Comparison of ENCODE assay signal across 8 mouse cellular contexts in genomic region chr19:29325053-29325851, GRCm38 (mm10). TPM values are rescaled to one million over a fixed set of nuclear protein-coding genes. Genes with fewer than 3 reads are reported as not detected.
A peak's percentile ranks its signal among the peaks of the same experiment; 100 is the strongest.
DNase-seq lines count a peak whose midpoint lies in the region; ATAC-seq and TF ChIP-seq lines count a peak whose summit lies in the region.

TSS of gene Insl6 (minus strand) at chr19:29325356.

- no peaks in the 10 kb centered on the region for H3K4me1 ChIP-seq in cerebellum, adult 2 months (ENCODE audit: control insufficient read depth, insufficient read depth, low read length)
- no peaks in the 10 kb centered on the region for H3K4me1 ChIP-seq in forebrain, embryonic 16.5 days (replicated peaks; ENCODE audit: control insufficient read depth, insufficient read depth, low read length)
- peaks cover 6% of the 10 kb centered on the region for H3K4me1 ChIP-seq in hindbrain, embryonic 12.5 days
- H3K4me1 ChIP-seq in limb, embryonic 13.5 days, result peaks cover 9% of the 10 kb centered on the region; the same call in 1 of the 2 replicates
- H3K4me1 ChIP-seq in midbrain, embryonic 13.5 days (replicated peaks), result peaks cover 5% of the 10 kb centered on the region; the same call in 1 of the 2 replicates
- H3K4me1 ChIP-seq in spleen, adult 2 months (ENCODE audit: control insufficient read depth, insufficient read depth, insufficient read length), result peaks cover 4% of the 10 kb centered on the region; the same call in 1 of the 2 replicates

- 5% methylated on average over 31 of the region's 31 CpGs for WGBS in cerebellum, adult 2 months
- 5% methylated on average over 29 of the region's 31 CpGs for WGBS in forebrain, embryonic 16.5 days
- 6% methylated on average over 23 of the region's 31 CpGs for WGBS in hindbrain, embryonic 12.5 days
- WGBS in limb, embryonic 13.5 days, result 5% methylated on average over 22 of the region's 31 CpGs
- WGBS in midbrain, embryonic 13.5 days, result 8% methylated on average over 18 of the region's 31 CpGs
- 6% methylated on average over 21 of the region's 31 CpGs for WGBS in spleen, adult 2 months

- peak within 1 kb of the TSS; percentile 54 for H3K4me2 ChIP-seq in forebrain, embryonic 16.5 days (ENCODE audit: low read length)
- H3K4me2 ChIP-seq in hindbrain, embryonic 12.5 days (replicated peaks), result peak within 1 kb of the TSS; percentile 58
- peak within 1 kb of the TSS; percentile 65 for H3K4me2 ChIP-seq in limb, embryonic 13.5 days (replicated peaks)
- H3K4me2 ChIP-seq in midbrain, embryonic 13.5 days (replicated peaks), result peak within 1 kb of the TSS; percentile 58

- no peak for TF ChIP-seq CTCF in cerebellum, adult 2 months (IDR thresholded peaks at IDR 0.05; ENCODE audit: borderline replicate concordance, insufficient read depth, low read depth, low read length)
- no peak for TF ChIP-seq CTCF in spleen, adult 2 months (IDR thresholded peaks at IDR 0.05; ENCODE audit: extremely low read depth, insufficient read depth, insufficient read length, insufficient replicate concordance)

- no peak within 1 kb of the TSS for H3K27ac ChIP-seq in cerebellum, adult 2 months (ENCODE audit: insufficient read depth, low read length)
- no peak within 1 kb of the TSS for H3K27ac ChIP-seq in forebrain, embryonic 16.5 days (ENCODE audit: low read length)
- H3K27ac ChIP-seq in hindbrain, embryonic 12.5 days, result no peak within 1 kb of the TSS
- no peak within 1 kb of the TSS for H3K27ac ChIP-seq in limb, embryonic 13.5 days
- no peak within 1 kb of the TSS for H3K27ac ChIP-seq in midbrain, embryonic 13.5 days
- H3K27ac ChIP-seq in spleen, adult 2 months (ENCODE audit: insufficient read depth, low read length), result no peak within 1 kb of the TSS

- no peak within 1 kb of the TSS for H3K9ac ChIP-seq in forebrain, embryonic 16.5 days (replicated peaks; ENCODE audit: low read depth, low read length)
- no peak within 1 kb of the TSS; the same call in 1 of the 2 replicates for H3K9ac ChIP-seq in hindbrain, embryonic 12.5 days
- H3K9ac ChIP-seq in limb, embryonic 13.5 days, result peak within 1 kb of the TSS; percentile 48
- H3K9ac ChIP-seq in midbrain, embryonic 13.5 days (replicated peaks), result peak within 1 kb of the TSS; percentile 46

- no peaks in the 10 kb centered on the region for H3K9me3 ChIP-seq in forebrain, embryonic 16.5 days (ENCODE audit: control insufficient read depth, low read length)
- H3K9me3 ChIP-seq in hindbrain, embryonic 12.5 days (replicated peaks), result no peaks in the 10 kb centered on the region
- H3K9me3 ChIP-seq in limb, embryonic 13.5 days, result no peaks in the 10 kb centered on the region
- no peaks in the 10 kb centered on the region for H3K9me3 ChIP-seq in midbrain, embryonic 13.5 days

- no peaks in the 10 kb centered on the region for H3K36me3 ChIP-seq in forebrain, embryonic 16.5 days (ENCODE audit: control insufficient read depth, insufficient read depth)
- no peaks in the 10 kb centered on the region for H3K36me3 ChIP-seq in hindbrain, embryonic 12.5 days
- no peaks in the 10 kb centered on the region for H3K36me3 ChIP-seq in limb, embryonic 13.5 days
- H3K36me3 ChIP-seq in midbrain, embryonic 13.5 days, result no peaks in the 10 kb centered on the region
- no peaks in the 10 kb centered on the region for H3K36me3 ChIP-seq in spleen, adult 2 months (ENCODE audit: control insufficient read depth, insufficient read depth, low read length)

- H3K27me3 ChIP-seq in cerebellum, adult 2 months (ENCODE audit: control insufficient read depth, insufficient read depth, low read length), result no peaks in the 10 kb centered on the region
- no peaks in the 10 kb centered on the region for H3K27me3 ChIP-seq in forebrain, embryonic 16.5 days (replicated peaks; ENCODE audit: control insufficient read depth, insufficient read depth, low read length)
- H3K27me3 ChIP-seq in hindbrain, embryonic 12.5 days, result peaks cover 5% of the 10 kb centered on the region; the same call in 1 of the 2 replicates
- H3K27me3 ChIP-seq in limb, embryonic 13.5 days, result no peaks in the 10 kb centered on the region
- peaks cover 7% of the 10 kb centered on the region for H3K27me3 ChIP-seq in midbrain, embryonic 13.5 days
- H3K27me3 ChIP-seq in spleen, adult 2 months (ENCODE audit: control insufficient read depth, insufficient read depth, low read length), result no peaks in the 10 kb centered on the region

- peak; percentile 18 to 27 for DNase-seq in cerebellum, adult 2 months
- DNase-seq in brain, adult 2 months (ENCODE audit: low read depth, low spot score), result peak; percentile 43
- DNase-seq in spleen, adult 2 months (ENCODE audit: low read depth in 1 of 2, low spot score in 2 of 2), result peak; percentile 11 to 67

- no peak for TF ChIP-seq POLR2A in cerebellum, adult 2 months (IDR thresholded peaks at IDR 0.05; ENCODE audit: borderline replicate concordance, insufficient read depth, low read length)
- TF ChIP-seq POLR2A in spleen, adult 2 months (IDR thresholded peaks at IDR 0.05; ENCODE audit: low read depth, low read length), result no peak; the same call in 1 of the 2 replicates

- H3K4me3 ChIP-seq in cerebellum, adult 2 months (replicated peaks; ENCODE audit: insufficient read depth, low read depth, low read length), result peak within 1 kb of the TSS; percentile 52
- peak within 1 kb of the TSS; percentile 33 for H3K4me3 ChIP-seq in forebrain, embryonic 16.5 days (replicated peaks; ENCODE audit: low read length)
- H3K4me3 ChIP-seq in hindbrain, embryonic 12.5 days, result peak within 1 kb of the TSS; percentile 31
- peak within 1 kb of the TSS; percentile 43 for H3K4me3 ChIP-seq in limb, embryonic 13.5 days
- peak within 1 kb of the TSS; percentile 34 for H3K4me3 ChIP-seq in midbrain, embryonic 13.5 days (replicated peaks)
- H3K4me3 ChIP-seq in spleen, adult 2 months (ENCODE audit: extremely low read depth, insufficient read depth, insufficient read length), result peak within 1 kb of the TSS; percentile 60

- no peak for ATAC-seq in cerebellum, adult (ENCODE audit: insufficient number of reproducible peaks, low FRiP score, low TSS enrichment)
- ATAC-seq in forebrain, embryonic 16.5 days, result peak; percentile 90
- ATAC-seq in hindbrain, embryonic 12.5 days (ENCODE audit: low FRiP score), result peak; percentile 82
- peak; percentile 98 for ATAC-seq in limb, embryonic 13.5 days (ENCODE audit: low FRiP score, low read depth)
- ATAC-seq in midbrain, embryonic 13.5 days, result peak; percentile 92

RNA-seq across cellular contexts. Expression of gene Insl6, which starts in this region (rescaled TPM):
- 1.0 and 1.2 TPM in 2 replicates for polyA plus RNA-seq in cerebellum, adult 2 months (2012; rRNA removed)
- 1.2 and 1.4 TPM in 2 replicates for polyA plus RNA-seq in forebrain, embryonic 16.5 days (2015; fragmentation: Nextera tagmentation; extraction: Ambion mirVana)
- polyA plus RNA-seq in hindbrain, embryonic 12.5 days (2016; fragmentation: Nextera tagmentation; extraction: Ambion mirVana), result 5.3 and 6.8 TPM in 2 replicates
- 7.6 and 8.0 TPM in 2 replicates for polyA plus RNA-seq in limb, embryonic 13.5 days (2015; fragmentation: Nextera tagmentation; extraction: Ambion mirVana)
- polyA plus RNA-seq in midbrain, embryonic 13.5 days (2015; fragmentation: Nextera tagmentation; extraction: Ambion mirVana), result 2.6 and 2.9 TPM in 2 replicates
- polyA plus RNA-seq in spleen, adult 2 months (2012; rRNA removed), result 1.5 and 2.1 TPM in 2 replicates

Comparison
In these comparisons a context has a peak if more than half of its experiments do, and no peak if none do; other contexts are left out.
1. H3K9ac ChIP-seq: peak in limb, embryonic 13.5 days (single experiment) and midbrain, embryonic 13.5 days (single experiment); none in forebrain, embryonic 16.5 days (single experiment) and hindbrain, embryonic 12.5 days (single experiment).
2. Peak in every context shown above with its lines, with median percentiles within 50 percentile points of each other: DNase-seq, H3K4me3 ChIP-seq and H3K4me2 ChIP-seq.